In genomic region chr17:47610849-47611660, GRCm38 (mm10) we compare ENCODE assay signal across 8 mouse cellular contexts. TPM values are rescaled to one million over a fixed set of nuclear protein-coding genes. Genes with fewer than 3 reads are reported as not detected.
DNase-seq lines count a peak whose midpoint lies in the region; ATAC-seq and TF ChIP-seq lines count a peak whose summit lies in the region.

Gene Bysl, minus strand, starts transcription at chr17:47611492.
Gene Med20, plus strand, starts transcription at chr17:47611582.
Gene Gm20517, plus strand, starts transcription at chr17:47611589.

- peaks cover 66% of the 10 kb centered on the region for H3K36me3 ChIP-seq in forebrain, embryonic 10.5 days (replicated peaks)
- H3K36me3 ChIP-seq in heart, embryonic 15.5 days, result peaks cover 28% of the 10 kb centered on the region; the same call in 1 of the 2 replicates
- peaks cover 47% of the 10 kb centered on the region for H3K36me3 ChIP-seq in liver, embryonic 14.5 days (replicated peaks; ENCODE audit: control insufficient read depth, insufficient read depth, low read depth)
- peaks cover 2% of the 10 kb centered on the region; the same call in 1 of the 2 replicates for H3K36me3 ChIP-seq in neural tube, embryonic 11.5 days (ENCODE audit: control insufficient read depth, insufficient read depth, low read length)
- H3K36me3 ChIP-seq in stomach, postnatal 0 days (ENCODE audit: control insufficient read depth, insufficient read depth, low read length), result peaks cover 5% of the 10 kb centered on the region

- peak within 1 kb of the TSS; percentile 71 for H3K9ac ChIP-seq in heart, embryonic 15.5 days
- peak within 1 kb of the TSS; percentile 90 for H3K9ac ChIP-seq in liver, embryonic 14.5 days (replicated peaks)
- peak within 1 kb of the TSS; percentile 73 for H3K9ac ChIP-seq in neural tube, embryonic 11.5 days (ENCODE audit: low read length)
- peak within 1 kb of the TSS; percentile 70 for H3K9ac ChIP-seq in stomach, postnatal 0 days (ENCODE audit: low read length)

- TF ChIP-seq CTCF in liver, embryonic 14.5 days (IDR thresholded peaks at IDR 0.05; ENCODE audit: low read depth), result peak; percentile 93
- TF ChIP-seq CTCF in stomach, postnatal 0 days (IDR thresholded peaks at IDR 0.05; ENCODE audit: low read depth), result peak; percentile 90

- H3K9me3 ChIP-seq in forebrain, embryonic 10.5 days, result no peaks in the 10 kb centered on the region
- H3K9me3 ChIP-seq in heart, embryonic 15.5 days (replicated peaks), result no peaks in the 10 kb centered on the region
- no peaks in the 10 kb centered on the region for H3K9me3 ChIP-seq in liver, embryonic 14.5 days (ENCODE audit: control insufficient read depth, low read length)
- no peaks in the 10 kb centered on the region for H3K9me3 ChIP-seq in neural tube, embryonic 11.5 days (ENCODE audit: control insufficient read depth, low read length)
- H3K9me3 ChIP-seq in stomach, postnatal 0 days (ENCODE audit: control insufficient read depth, low read length), result no peaks in the 10 kb centered on the region

- no peaks in the 10 kb centered on the region for H3K27me3 ChIP-seq in forebrain, embryonic 10.5 days (ENCODE audit: poor library complexity, severe bottlenecking)
- no peaks in the 10 kb centered on the region for H3K27me3 ChIP-seq in heart, embryonic 15.5 days
- H3K27me3 ChIP-seq in liver, embryonic 14.5 days (ENCODE audit: control insufficient read depth, insufficient read depth, low read length), result no peaks in the 10 kb centered on the region
- no peaks in the 10 kb centered on the region for H3K27me3 ChIP-seq in neural tube, embryonic 11.5 days (ENCODE audit: control insufficient read depth, insufficient read depth, low read length)
- H3K27me3 ChIP-seq in stomach, postnatal 0 days (ENCODE audit: control insufficient read depth, insufficient read depth, low read length), result no peaks in the 10 kb centered on the region

- peak within 1 kb of the TSS; percentile 88 for H3K4me3 ChIP-seq in forebrain, embryonic 10.5 days
- H3K4me3 ChIP-seq in heart, embryonic 15.5 days, result peak within 1 kb of the TSS; percentile 74
- H3K4me3 ChIP-seq in liver, embryonic 14.5 days (ENCODE audit: insufficient read depth in 1 of 2, low read depth in 2 of 2, low read length in 2 of 2), result peak within 1 kb of the TSS; percentile 75 to 85
- H3K4me3 ChIP-seq in neural tube, embryonic 11.5 days (ENCODE audit: low read depth, low read length), result peak within 1 kb of the TSS; percentile 88
- peak within 1 kb of the TSS; percentile 58 for H3K4me3 ChIP-seq in stomach, postnatal 0 days (ENCODE audit: low read depth, low read length)

- ATAC-seq in CD4-positive, CD25-positive, alpha-beta regulatory T cell, adult 4 months, result peak; percentile 97
- ATAC-seq in heart, embryonic 15.5 days (replicated peaks; ENCODE audit: insufficient number of reproducible peaks, insufficient read depth, low FRiP score, low read depth), result peak; percentile 95
- ATAC-seq in liver, embryonic 14.5 days (ENCODE audit: insufficient read depth), result peak; percentile 90
- ATAC-seq in neural tube, embryonic 11.5 days (ENCODE audit: insufficient read depth, low FRiP score, low TSS enrichment), result peak; percentile 92
- peak; percentile 95 for ATAC-seq in stomach, postnatal 0 days (ENCODE audit: low FRiP score, low TSS enrichment)

- peak; percentile 95 for DNase-seq in c-Kit-negative CD71-positive TER-119-positive erythroid progenitor cells, embryonic 14.5 days (ENCODE audit: low read depth, low spot score)
- peak; percentile 98 for DNase-seq in forebrain, embryonic 10.5 days (ENCODE audit: extremely low spot score, low spot score)
- DNase-seq in kidney, postnatal 25 days, result peak; percentile 98
- peak; percentile 93 to 94 (median 94) for DNase-seq in liver, embryonic 14.5 days (ENCODE audit: low read depth in 3 of 3, low spot score in 3 of 3)
- DNase-seq in neural tube, embryonic 11.5 days (ENCODE audit: low spot score), result peak; percentile 97
- DNase-seq in stomach, postnatal 0 days (ENCODE audit: low spot score), result peak; percentile 98

- WGBS in forebrain, embryonic 10.5 days, result under 1% methylated on average over 59 of the region's 59 CpGs
- WGBS in heart, embryonic 15.5 days, result under 1% methylated on average over 59 of the region's 59 CpGs
- WGBS in liver, embryonic 14.5 days (ENCODE audit: insufficient replicate concordance), result under 1% methylated on average over 59 of the region's 59 CpGs
- WGBS in neural tube, embryonic 11.5 days, result under 1% methylated on average over 59 of the region's 59 CpGs
- WGBS in stomach, postnatal 0 days, result under 1% methylated on average over 59 of the region's 59 CpGs

- peak; percentile 35; the same call in 1 of the 2 replicates for TF ChIP-seq EP300 in liver, embryonic 14.5 days (IDR thresholded peaks at IDR 0.05; ENCODE audit: low read depth)
- TF ChIP-seq EP300 in stomach, postnatal 0 days (optimal IDR thresholded peaks at IDR 0.05), result peak; percentile 85

- H3K27ac ChIP-seq in forebrain, embryonic 10.5 days, result peak within 1 kb of the TSS; percentile 86
- peak within 1 kb of the TSS; percentile 75 for H3K27ac ChIP-seq in heart, embryonic 15.5 days
- H3K27ac ChIP-seq in liver, embryonic 14.5 days, result peak within 1 kb of the TSS; percentile 61
- no peak within 1 kb of the TSS for H3K27ac ChIP-seq in neural tube, embryonic 11.5 days (ENCODE audit: low read depth, low read length)
- H3K27ac ChIP-seq in stomach, postnatal 0 days (replicated peaks), result peak within 1 kb of the TSS; percentile 79

- H3K4me2 ChIP-seq in heart, embryonic 15.5 days, result peak within 1 kb of the TSS; percentile 87
- peak within 1 kb of the TSS; percentile 71 for H3K4me2 ChIP-seq in liver, embryonic 14.5 days (ENCODE audit: low read depth)
- H3K4me2 ChIP-seq in neural tube, embryonic 11.5 days (ENCODE audit: low read depth), result peak within 1 kb of the TSS; percentile 88
- H3K4me2 ChIP-seq in stomach, postnatal 0 days (replicated peaks; ENCODE audit: low read depth), result peak within 1 kb of the TSS; percentile 91

- H3K4me1 ChIP-seq in forebrain, embryonic 10.5 days, result peaks cover 28% of the 10 kb centered on the region
- peaks cover 26% of the 10 kb centered on the region for H3K4me1 ChIP-seq in heart, embryonic 15.5 days (replicated peaks)
- H3K4me1 ChIP-seq in liver, embryonic 14.5 days (replicated peaks; ENCODE audit: control insufficient read depth in 2 of 2, insufficient read depth in 2 of 2, low read length in 1 of 2), result peaks cover 19 to 39% of the 10 kb centered on the region in 2 experiments
- peaks cover 11% of the 10 kb centered on the region for H3K4me1 ChIP-seq in neural tube, embryonic 11.5 days (ENCODE audit: control insufficient read depth, insufficient read depth, low read length)
- 0 out of 2 replicates have a peak, but pooled peaks cover 4% of the 10 kb centered on the region for H3K4me1 ChIP-seq in stomach, postnatal 0 days (replicated peaks; ENCODE audit: control insufficient read depth, insufficient read depth)

RNA-seq across cellular contexts. Expression of gene Bysl, which starts in this region (rescaled TPM):
- polyA plus RNA-seq in CD4-positive, CD25-positive, alpha-beta regulatory T cell, adult 4 months (2017; shearing (Covaris generic)), result 10 to 100 TPM; 10.6 to 14.2 TPM
- polyA plus RNA-seq in forebrain, embryonic 10.5 days (2016; fragmentation: Nextera tagmentation; extraction: Ambion mirVana), result 43.2 and 45.4 TPM in 2 replicates
- polyA plus RNA-seq in heart, embryonic 15.5 days (2015; fragmentation: Nextera tagmentation; extraction: Ambion mirVana), result 18.2 and 22.6 TPM in 2 replicates
- polyA plus RNA-seq in liver, embryonic 14.5 days (2012; rRNA removed), result 9.8 and 12.5 TPM in 2 replicates
- 13.3 and 14.3 TPM in 2 replicates for polyA plus RNA-seq in liver, embryonic 14.5 days (2014; fragmentation: Nextera tagmentation; extraction: Ambion mirVana)
- 36.9 and 37.9 TPM in 2 replicates for polyA plus RNA-seq in neural tube, embryonic 11.5 days (2014; fragmentation: Nextera tagmentation; extraction: Ambion mirVana)
- polyA plus RNA-seq in stomach, postnatal 0 days (2015; fragmentation: Nextera tagmentation; extraction: Ambion mirVana), result 13.4 and 13.6 TPM in 2 replicates

RNA-seq across cellular contexts. Expression of gene Med20, which starts in this region (rescaled TPM):
- polyA plus RNA-seq in CD4-positive, CD25-positive, alpha-beta regulatory T cell, adult 4 months (2017; shearing (Covaris generic)), result 10 to 100 TPM; 36.0 to 37.0 TPM
- 43.4 and 47.5 TPM in 2 replicates for polyA plus RNA-seq in forebrain, embryonic 10.5 days (2016; fragmentation: Nextera tagmentation; extraction: Ambion mirVana)
- 25.4 and 31.2 TPM in 2 replicates for polyA plus RNA-seq in heart, embryonic 15.5 days (2015; fragmentation: Nextera tagmentation; extraction: Ambion mirVana)
- polyA plus RNA-seq in liver, embryonic 14.5 days (2012; rRNA removed), result 20.7 and 23.1 TPM in 2 replicates
- 23.2 and 25.7 TPM in 2 replicates for polyA plus RNA-seq in liver, embryonic 14.5 days (2014; fragmentation: Nextera tagmentation; extraction: Ambion mirVana)
- 43.3 and 47.5 TPM in 2 replicates for polyA plus RNA-seq in neural tube, embryonic 11.5 days (2014; fragmentation: Nextera tagmentation; extraction: Ambion mirVana)
- 23.8 and 25.1 TPM in 2 replicates for polyA plus RNA-seq in stomach, postnatal 0 days (2015; fragmentation: Nextera tagmentation; extraction: Ambion mirVana)

RNA-seq across cellular contexts. Expression of gene Gm20517, which starts in this region (rescaled TPM):
- polyA plus RNA-seq in CD4-positive, CD25-positive, alpha-beta regulatory T cell, adult 4 months (2017; shearing (Covaris generic)), result under 1 TPM in 1 of 2 experiments, not detected in 1; 0.73 TPM
- 1.5 and 1.9 TPM in 2 replicates for polyA plus RNA-seq in forebrain, embryonic 10.5 days (2016; fragmentation: Nextera tagmentation; extraction: Ambion mirVana)
- 0.60 and 1.6 TPM in 2 replicates for polyA plus RNA-seq in heart, embryonic 15.5 days (2015; fragmentation: Nextera tagmentation; extraction: Ambion mirVana)
- 0.86 and 0.95 TPM in 2 replicates for polyA plus RNA-seq in liver, embryonic 14.5 days (2012; rRNA removed)
- 0.86 and 1.7 TPM in 2 replicates for polyA plus RNA-seq in liver, embryonic 14.5 days (2014; fragmentation: Nextera tagmentation; extraction: Ambion mirVana)
- 0.70 and 0.91 TPM in 2 replicates for polyA plus RNA-seq in neural tube, embryonic 11.5 days (2014; fragmentation: Nextera tagmentation; extraction: Ambion mirVana)
- polyA plus RNA-seq in stomach, postnatal 0 days (2015; fragmentation: Nextera tagmentation; extraction: Ambion mirVana), result 1.1 and 1.5 TPM in 2 replicates
